ENCODE assay signal across 7 mouse cellular contexts in the genomic region with DNA sequence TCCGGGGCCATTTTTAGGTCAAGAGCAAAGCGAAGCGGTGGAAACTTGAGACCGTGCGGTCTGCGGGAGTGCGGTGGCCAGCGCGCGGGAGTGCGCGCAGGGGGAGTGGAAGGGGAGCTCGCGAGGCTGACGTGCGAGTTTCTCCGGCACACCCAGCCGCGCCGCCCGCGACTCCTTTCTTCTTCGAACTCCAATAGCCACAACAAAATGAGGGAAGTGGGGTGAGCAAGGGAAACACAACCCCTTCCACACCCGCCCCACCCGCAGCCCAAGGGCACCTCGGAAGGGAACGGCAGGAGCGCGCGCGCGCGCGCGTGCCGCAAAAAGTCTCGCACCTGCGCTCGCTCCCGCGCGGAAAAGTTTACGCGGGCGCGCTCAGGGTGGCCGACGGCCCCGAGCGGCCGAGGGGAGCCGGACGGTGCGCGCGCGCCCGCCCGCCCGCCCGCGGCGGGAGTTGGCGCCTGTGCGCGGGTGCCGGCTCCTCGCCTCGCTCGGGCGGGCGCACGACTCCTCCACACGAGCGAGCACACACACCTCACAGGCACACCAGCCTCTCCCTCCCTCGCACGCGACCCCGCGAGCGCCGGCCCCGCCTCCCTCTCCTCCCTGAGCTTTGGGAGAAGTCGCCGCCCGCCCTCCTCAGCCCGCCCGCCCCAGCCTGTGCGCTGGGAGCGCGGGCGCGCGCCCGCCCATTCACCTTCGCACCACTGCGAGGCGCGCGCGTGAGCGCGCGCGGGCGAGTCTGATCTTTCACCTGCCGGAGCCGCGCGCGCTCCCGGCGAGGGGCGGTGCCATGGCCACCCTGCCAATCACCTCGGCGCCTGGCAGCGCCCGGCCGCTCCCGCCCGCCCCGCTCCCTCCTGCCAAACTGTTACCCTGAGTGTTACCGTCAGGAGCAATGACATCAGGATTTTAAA.
DNase-seq lines count a peak whose midpoint lies in the region; ATAC-seq and TF ChIP-seq lines count a peak whose summit lies in the region.

No protein-coding gene starts in this region.

- no peaks in the 10 kb centered on the region for H3K36me3 ChIP-seq in intestine, embryonic 14.5 days (ENCODE audit: control insufficient read depth, insufficient read depth, low read length)
- H3K36me3 ChIP-seq in liver, adult 2 months (ENCODE audit: control insufficient read depth, insufficient read depth, low read length) = no peaks in the 10 kb centered on the region

- H3K9me3 ChIP-seq in intestine, embryonic 14.5 days (ENCODE audit: control insufficient read depth, low read length) = no peaks in the 10 kb centered on the region

- WGBS in intestine, embryonic 14.5 days = under 1% methylated on average over 95 of the region's 123 CpGs
- WGBS in liver, adult 2 months = 2% methylated on average over 103 of the region's 123 CpGs

- H3K79me2 ChIP-seq in liver, adult 2 months (ENCODE audit: control insufficient read depth, insufficient read depth, low read length) = no peaks in the 10 kb centered on the region

- ATAC-seq in intestine, embryonic 14.5 days (replicated peaks; ENCODE audit: low FRiP score, low TSS enrichment, low read depth) = peak; percentile 84
- ATAC-seq in monocyte, adult 5-6 weeks (replicated peaks; ENCODE audit: insufficient number of reproducible peaks, low FRiP score, low TSS enrichment, poor library complexity, severe bottlenecking) = 0 out of 2 replicates have a peak, but pooled peaks have one; percentile 29

- H3K4me1 ChIP-seq in intestine, embryonic 14.5 days (replicated peaks; ENCODE audit: control insufficient read depth, insufficient read depth, low read length) = 0 out of 2 replicates have a peak, but pooled peaks cover 9% of the 10 kb centered on the region
- no peaks in the 10 kb centered on the region for H3K4me1 ChIP-seq in liver, adult 2 months (ENCODE audit: control insufficient read depth, insufficient read depth, low read length)

- peak overlapping the region; percentile 54 for H3K9ac ChIP-seq in intestine, embryonic 14.5 days (ENCODE audit: low read length)
- peak overlapping the region; percentile 78 for H3K9ac ChIP-seq in liver, adult 2 months (ENCODE audit: low read depth, low read length)

- DNase-seq in adrenal gland, adult (ENCODE audit: inconsistent age in 2 of 2, low spot score in 1 of 2) = peak; percentile 83 to 92
- peak; percentile 81 to 83 for DNase-seq in cerebellum, postnatal 14 days
- peak; percentile 87 for DNase-seq in gastrocnemius, postnatal 25 days
- DNase-seq in intestine, embryonic 14.5 days (ENCODE audit: low spot score) = peak; percentile 87
- DNase-seq in liver, adult 2 months (ENCODE audit: extremely low read depth, low read depth, low spot score) = peak; percentile 66
- peak; percentile 71 to 83 for DNase-seq in spleen, postnatal 4 days (ENCODE audit: low spot score in 2 of 2)

- TF ChIP-seq CTCF in liver, adult 2 months (IDR thresholded peaks at IDR 0.05; ENCODE audit: low read depth, low read length) = no peak

- peak overlapping the region; percentile 67 for H3K4me3 ChIP-seq in intestine, embryonic 14.5 days (ENCODE audit: low read depth, low read length)
- H3K4me3 ChIP-seq in liver, adult 2 months (ENCODE audit: insufficient read depth, low read depth, low read length) = peak overlapping the region; percentile 67

- peak overlapping the region; percentile 47; the same call in 1 of the 2 replicates for H3K27ac ChIP-seq in intestine, embryonic 14.5 days (ENCODE audit: low read depth)
- no peak overlapping the region for H3K27ac ChIP-seq in liver, adult 2 months (replicated peaks; ENCODE audit: insufficient read depth, low read depth, low read length)

- peaks cover 19% of the 10 kb centered on the region for H3K27me3 ChIP-seq in intestine, embryonic 14.5 days (replicated peaks; ENCODE audit: control insufficient read depth, insufficient read depth, low read length)
- no peaks in the 10 kb centered on the region for H3K27me3 ChIP-seq in liver, adult 2 months (ENCODE audit: control insufficient read depth, insufficient read depth, low read length)

- H3K4me2 ChIP-seq in intestine, embryonic 14.5 days (ENCODE audit: low read length) = peak overlapping the region; percentile 99

- TF ChIP-seq POLR2A in liver, adult 2 months (IDR thresholded peaks at IDR 0.05; ENCODE audit: extremely low read depth, insufficient read depth, low read length) = no peak
